19 mouse cellular contexts compared by ENCODE assay signal in genomic region chr16:90119969-90120368, GRCm38 (mm10). TPM values are rescaled to one million over a fixed set of nuclear protein-coding genes. Genes with fewer than 3 reads are reported as not detected.
DNase-seq lines count a peak whose midpoint lies in the region; ATAC-seq and TF ChIP-seq lines count a peak whose summit lies in the region.
"Had no signal": no experiment of that assay in that cellular context is flagged by ENCODE, and none has a peak within 500 bp of the region (broad histone marks: within the 10 kb centered on the region; RNA-seq: fewer than 3 reads in every experiment).

No protein-coding gene starts in this region.

- TF ChIP-seq CTCF in kidney, postnatal 0 days (IDR thresholded peaks at IDR 0.05; ENCODE audit: low read depth) = peak; percentile 60
- peak; percentile 60; the same call in 1 of the 2 replicates for TF ChIP-seq CTCF in testis, adult 2 months (IDR thresholded peaks at IDR 0.05; ENCODE audit: control insufficient read depth, insufficient read depth, insufficient replicate concordance, low read depth, low read length)
- TF ChIP-seq CTCF in small intestine, adult 2 months (IDR thresholded peaks at IDR 0.05; ENCODE audit: extremely low read depth, insufficient read length, insufficient replicate concordance, low read depth, low read length) = peak; percentile 56; the same call in 1 of the 2 replicates

- no peak overlapping the region for H3K4me3 ChIP-seq in kidney, postnatal 0 days (replicated peaks; ENCODE audit: low read depth, low read length)
- no peak overlapping the region for H3K4me3 ChIP-seq in kidney, embryonic 16.5 days (ENCODE audit: low read length)
- no peak overlapping the region for H3K4me3 ChIP-seq in testis, adult 2 months (ENCODE audit: control insufficient read depth, low read depth, low read length)
- H3K4me3 ChIP-seq in small intestine, adult 2 months (ENCODE audit: low read depth, low read length) = no peak overlapping the region
- H3K4me3 ChIP-seq in forebrain, embryonic 14.5 days (ENCODE audit: low read depth, low read length) = no peak overlapping the region
- H3K4me3 ChIP-seq: embryonic facial prominence, embryonic 12.5 days; limb, embryonic 12.5 days; midbrain, embryonic 15.5 days; neural tube, embryonic 12.5 days; stomach, embryonic 15.5 days had no signal

- H3K4me2 ChIP-seq in kidney, postnatal 0 days (ENCODE audit: low read length) = no peak overlapping the region
- no peak overlapping the region for H3K4me2 ChIP-seq in kidney, embryonic 16.5 days (replicated peaks; ENCODE audit: low read depth, low read length)
- no peak overlapping the region for H3K4me2 ChIP-seq in forebrain, embryonic 14.5 days (ENCODE audit: low read length)
- H3K4me2 ChIP-seq: embryonic facial prominence, embryonic 12.5 days; limb, embryonic 12.5 days; midbrain, embryonic 15.5 days; neural tube, embryonic 12.5 days; stomach, embryonic 15.5 days had no signal

- no peaks in the 10 kb centered on the region for H3K36me3 ChIP-seq in kidney, postnatal 0 days (ENCODE audit: insufficient read depth, low read length)
- 0 out of 2 replicates have a peak, but pooled peaks cover 3% of the 10 kb centered on the region for H3K36me3 ChIP-seq in kidney, embryonic 16.5 days (ENCODE audit: insufficient read depth, low read length)
- no peaks in the 10 kb centered on the region for H3K36me3 ChIP-seq in testis, adult 2 months (ENCODE audit: control insufficient read depth, insufficient read depth, low read length)
- no peaks in the 10 kb centered on the region for H3K36me3 ChIP-seq in small intestine, adult 2 months (ENCODE audit: control insufficient read depth, insufficient read depth, low read length)
- no peaks in the 10 kb centered on the region for H3K36me3 ChIP-seq in forebrain, embryonic 14.5 days (ENCODE audit: control insufficient read depth, insufficient read depth, low read length)
- H3K36me3 ChIP-seq: midbrain, embryonic 15.5 days; neural tube, embryonic 12.5 days; stomach, embryonic 15.5 days had no signal

- H3K9ac ChIP-seq in kidney, postnatal 0 days (ENCODE audit: low read depth, low read length) = no peak overlapping the region
- no peak overlapping the region for H3K9ac ChIP-seq in kidney, embryonic 16.5 days (replicated peaks; ENCODE audit: low read length)
- no peak overlapping the region for H3K9ac ChIP-seq in forebrain, embryonic 14.5 days (ENCODE audit: low read length)
- H3K9ac ChIP-seq: embryonic facial prominence, embryonic 12.5 days; limb, embryonic 12.5 days; midbrain, embryonic 15.5 days; neural tube, embryonic 12.5 days; stomach, embryonic 15.5 days had no signal

- no peaks in the 10 kb centered on the region for H3K9me3 ChIP-seq in kidney, postnatal 0 days (replicated peaks; ENCODE audit: low read length)
- peaks cover 3% of the 10 kb centered on the region; the same call in 1 of the 2 replicates for H3K9me3 ChIP-seq in kidney, embryonic 16.5 days (ENCODE audit: low read length)
- no peaks in the 10 kb centered on the region for H3K9me3 ChIP-seq in forebrain, embryonic 14.5 days (replicated peaks; ENCODE audit: control insufficient read depth, low read length)
- H3K9me3 ChIP-seq: midbrain, embryonic 15.5 days; stomach, embryonic 15.5 days had no signal

- H3K27ac ChIP-seq in kidney, postnatal 0 days = no peak overlapping the region
- H3K27ac ChIP-seq in kidney, embryonic 16.5 days (ENCODE audit: low read length) = no peak overlapping the region
- H3K27ac ChIP-seq in testis, adult 2 months (ENCODE audit: control insufficient read depth, insufficient read depth, low read depth, low read length) = no peak overlapping the region
- no peak overlapping the region for H3K27ac ChIP-seq in small intestine, adult 2 months (ENCODE audit: insufficient read depth, low read depth, low read length)
- no peak overlapping the region for H3K27ac ChIP-seq in forebrain, embryonic 14.5 days (ENCODE audit: low read depth, low read length)
- H3K27ac ChIP-seq: embryonic facial prominence, embryonic 12.5 days; limb, embryonic 12.5 days; midbrain, embryonic 15.5 days; neural tube, embryonic 12.5 days; stomach, embryonic 15.5 days had no signal

- 94% methylated on average over 4 of the region's 4 CpGs for WGBS in kidney, postnatal 0 days
- WGBS in kidney, embryonic 16.5 days = 95% methylated on average over 4 of the region's 4 CpGs
- WGBS in small intestine, adult 2 months = 93% methylated on average over 4 of the region's 4 CpGs
- 97% methylated on average over 4 of the region's 4 CpGs for WGBS in forebrain, embryonic 14.5 days

- no peaks in the 10 kb centered on the region for H3K27me3 ChIP-seq in kidney, postnatal 0 days (ENCODE audit: insufficient read depth, low read length)
- H3K27me3 ChIP-seq in kidney, embryonic 16.5 days (ENCODE audit: insufficient read depth, low read length) = no peaks in the 10 kb centered on the region
- no peaks in the 10 kb centered on the region for H3K27me3 ChIP-seq in testis, adult 2 months (ENCODE audit: control insufficient read depth, insufficient read depth, low read length)
- H3K27me3 ChIP-seq in small intestine, adult 2 months (ENCODE audit: control insufficient read depth, insufficient read depth, low read length) = no peaks in the 10 kb centered on the region
- no peaks in the 10 kb centered on the region for H3K27me3 ChIP-seq in forebrain, embryonic 14.5 days (replicated peaks; ENCODE audit: control insufficient read depth, insufficient read depth, low read length)
- H3K27me3 ChIP-seq: embryonic facial prominence, embryonic 12.5 days; limb, embryonic 12.5 days; midbrain, embryonic 15.5 days; neural tube, embryonic 12.5 days; stomach, embryonic 15.5 days had no signal

- TF ChIP-seq POLR2A in testis, adult 2 months (IDR thresholded peaks at IDR 0.05; ENCODE audit: control insufficient read depth, low read depth, low read length) = no peak
- TF ChIP-seq POLR2A in small intestine, adult 2 months (IDR thresholded peaks at IDR 0.05; ENCODE audit: low read depth, low read length) = no peak

- no peak for DNase-seq in kidney, postnatal 0 days (ENCODE audit: low spot score)
- no peak for DNase-seq in testis, postnatal 10 days (ENCODE audit: low spot score)
- peak; percentile 72 for DNase-seq in R1 (ENCODE audit: low read depth, low spot score)
- DNase-seq in forebrain, embryonic 14.5 days (ENCODE audit: low spot score) = no peak
- DNase-seq: cerebellum, postnatal 25 days; heart, adult 18-20 months; heart, postnatal 10 days; kidney, postnatal 10 days; lung, postnatal 36 days; retina, postnatal 1 day had no signal

- no peaks in the 10 kb centered on the region for H3K4me1 ChIP-seq in kidney, postnatal 0 days (replicated peaks; ENCODE audit: insufficient read depth, low read length)
- peaks cover under 1% of the 10 kb centered on the region; the same call in 1 of the 2 replicates for H3K4me1 ChIP-seq in kidney, embryonic 16.5 days (ENCODE audit: insufficient read depth, low read length)
- H3K4me1 ChIP-seq in testis, adult 2 months (ENCODE audit: control insufficient read depth, insufficient read depth, low read length) = peaks cover 6% of the 10 kb centered on the region
- no peaks in the 10 kb centered on the region for H3K4me1 ChIP-seq in small intestine, adult 2 months (ENCODE audit: control insufficient read depth, insufficient read depth, insufficient read length, low read length)
- no peaks in the 10 kb centered on the region for H3K4me1 ChIP-seq in forebrain, embryonic 14.5 days (ENCODE audit: control insufficient read depth, insufficient read depth, low read length)
- H3K4me1 ChIP-seq: midbrain, embryonic 15.5 days; neural tube, embryonic 12.5 days; stomach, embryonic 15.5 days had no signal

- no peak for ATAC-seq in kidney, postnatal 0 days (replicated peaks; ENCODE audit: low FRiP score, low read depth)
- no peak for ATAC-seq in kidney, embryonic 16.5 days (ENCODE audit: low FRiP score, low TSS enrichment)
- no peak for ATAC-seq in megakaryocyte-erythroid progenitor cell, adult 5-6 weeks (replicated peaks; ENCODE audit: low FRiP score, low TSS enrichment, poor library complexity, severe bottlenecking)
- no peak for ATAC-seq in forebrain, embryonic 14.5 days
- ATAC-seq: midbrain, embryonic 15.5 days had no signal

RNA-seq across cellular contexts. Expression of gene Tiam1, which starts 23.6 kb away (rescaled TPM):
- 10.8 and 11.5 TPM in 2 replicates for polyA plus RNA-seq in kidney, postnatal 0 days (2015; fragmentation: Nextera tagmentation; extraction: Ambion mirVana)
- 11.5 and 16.1 TPM in 2 replicates for polyA plus RNA-seq in kidney, embryonic 16.5 days (2015; fragmentation: Nextera tagmentation; extraction: Ambion mirVana)
- 6.6 and 9.6 TPM in 2 replicates for polyA plus RNA-seq in testis, adult 2 months (2012; rRNA removed)
- polyA plus RNA-seq in small intestine, adult 2 months (2012; rRNA removed) = 1.3 and 1.8 TPM in 2 replicates
- 8.3 and 23.6 TPM in 2 replicates for total RNA-seq in megakaryocyte-erythroid progenitor cell, adult 5-6 weeks (2014; fragmentation: Nextera tagmentation)
- total RNA-seq in megakaryocyte-erythroid progenitor cell, adult 5-6 weeks (2017) = 11.6 and 14.2 TPM in 2 replicates
- polyA plus RNA-seq in forebrain, embryonic 14.5 days (2014; fragmentation: Nextera tagmentation; extraction: Ambion mirVana) = 22.4 and 31.9 TPM in 2 replicates
